Comparison of ENCODE assay signal across 30 mouse cellular contexts in genomic region chr4:91907147-91907546, GRCm38 (mm10).
"Had no signal": no experiment of that assay in that cellular context is flagged by ENCODE, and none has a peak within 500 bp of the region (broad histone marks: within the 10 kb centered on the region; RNA-seq: fewer than 3 reads in every experiment).

No protein-coding gene starts in this region.

- H3K36me3 ChIP-seq: heart, embryonic 10.5 days; heart, embryonic 12.5 days; heart, embryonic 13.5 days; heart, embryonic 15.5 days; hindbrain, embryonic 10.5 days; hindbrain, embryonic 12.5 days; hindbrain, embryonic 13.5 days; hindbrain, embryonic 15.5 days; intestine, embryonic 15.5 days; kidney, embryonic 15.5 days had no signal

- H3K4me3 ChIP-seq: heart, embryonic 10.5 days; heart, embryonic 12.5 days; heart, embryonic 13.5 days; heart, embryonic 15.5 days; hindbrain, embryonic 10.5 days; hindbrain, embryonic 12.5 days; hindbrain, embryonic 13.5 days; hindbrain, embryonic 15.5 days; intestine, embryonic 15.5 days; kidney, embryonic 15.5 days; layer of hippocampus, adult 2 months had no signal

- DNase-seq: heart, postnatal 10 days; heart, postnatal 14 days; heart, postnatal 36 days; heart, postnatal 4 days; kidney, adult 11 months; kidney, adult 18-20 months; kidney, adult 2 months; kidney, adult 8-10 months; kidney, adult 9 months; kidney, postnatal 10 days; kidney, postnatal 14 days; kidney, postnatal 25 days; kidney, postnatal 36 days; kidney, postnatal 4 days; layer of hippocampus, adult 9-11 months; layer of hippocampus, postnatal 36 days had no signal

- H3K27ac ChIP-seq: heart, embryonic 10.5 days; heart, embryonic 13.5 days; heart, embryonic 15.5 days; hindbrain, embryonic 10.5 days; hindbrain, embryonic 12.5 days; hindbrain, embryonic 13.5 days; hindbrain, embryonic 14.5 days; hindbrain, embryonic 15.5 days; hindbrain, postnatal 0 days; intestine, embryonic 15.5 days; kidney, embryonic 15.5 days; kidney, postnatal 0 days; layer of hippocampus, adult 2 months had no signal

- H3K27me3 ChIP-seq: heart, embryonic 12.5 days; heart, embryonic 13.5 days; heart, embryonic 15.5 days; hindbrain, embryonic 12.5 days; hindbrain, embryonic 13.5 days; hindbrain, embryonic 15.5 days; intestine, embryonic 15.5 days; kidney, embryonic 15.5 days had no signal

- H3K4me1 ChIP-seq: heart, embryonic 10.5 days; heart, embryonic 12.5 days; heart, embryonic 13.5 days; heart, embryonic 15.5 days; hindbrain, embryonic 10.5 days; hindbrain, embryonic 12.5 days; hindbrain, embryonic 13.5 days; hindbrain, embryonic 15.5 days; intestine, embryonic 15.5 days; kidney, embryonic 15.5 days had no signal

- H3K9ac ChIP-seq: heart, embryonic 12.5 days; heart, embryonic 13.5 days; heart, embryonic 15.5 days; hindbrain, embryonic 12.5 days; hindbrain, embryonic 13.5 days; hindbrain, embryonic 14.5 days; hindbrain, embryonic 15.5 days; intestine, embryonic 15.5 days; kidney, embryonic 15.5 days had no signal

- H3K9me3 ChIP-seq: heart, embryonic 10.5 days; heart, embryonic 12.5 days; heart, embryonic 13.5 days; heart, embryonic 15.5 days; hindbrain, embryonic 10.5 days; hindbrain, embryonic 12.5 days; hindbrain, embryonic 13.5 days; hindbrain, embryonic 15.5 days; intestine, embryonic 15.5 days; kidney, embryonic 15.5 days had no signal
